Mouse (Mus musculus): ENCODE results near the gene Aptx.

Aptx gene

DNA sequence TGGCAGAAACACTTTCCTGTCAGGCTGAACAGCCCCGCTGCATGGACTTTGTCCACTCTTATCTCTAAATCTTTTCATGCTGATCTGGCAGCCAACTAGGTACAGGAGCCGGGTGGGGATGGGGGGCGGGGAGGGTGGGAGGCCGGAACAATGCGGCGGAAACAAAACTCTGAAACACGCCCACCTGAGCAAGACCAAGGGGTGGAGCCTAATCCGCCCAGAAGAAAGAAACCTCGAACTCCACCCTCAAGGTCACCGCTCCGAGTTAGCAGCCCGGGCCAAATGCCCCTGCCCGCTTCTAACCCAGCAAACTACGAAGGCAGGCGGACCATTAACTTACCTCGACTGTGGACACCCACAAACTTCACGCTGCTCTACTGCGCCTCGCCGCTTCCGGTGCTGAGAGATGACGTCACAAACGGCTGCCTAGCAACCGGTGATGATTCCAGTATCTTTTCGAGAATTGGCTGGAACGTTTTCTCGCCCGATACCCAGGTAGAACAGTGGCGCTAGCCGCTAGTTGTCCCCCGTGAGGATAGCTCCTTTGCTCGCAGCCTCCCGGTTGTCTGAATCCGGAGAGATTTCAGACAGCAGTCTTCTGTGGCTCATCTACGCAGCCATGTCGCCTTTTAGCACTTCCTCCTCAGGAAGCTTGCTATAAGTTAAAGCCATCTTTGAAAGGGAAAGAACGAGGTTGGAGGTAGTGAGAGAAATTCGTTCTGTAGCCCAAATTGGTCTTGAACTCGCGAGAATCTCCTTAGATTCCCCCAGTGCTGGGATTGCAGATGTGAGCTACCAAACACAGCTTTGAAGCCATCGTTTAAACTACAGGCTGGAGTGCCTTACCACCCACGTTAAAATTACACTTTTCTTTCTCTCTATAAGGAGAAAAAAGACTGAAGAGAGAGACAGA lies at the start of gene Aptx:
Gene Aptx, minus strand, starts transcription at position 398 of the 913 bp plus-strand sequence.
- DNase-seq (ENCODE audit: inconsistent age in 2 of 2, low spot score in 1 of 2) = peak; percentile 96 to 99

DNA sequence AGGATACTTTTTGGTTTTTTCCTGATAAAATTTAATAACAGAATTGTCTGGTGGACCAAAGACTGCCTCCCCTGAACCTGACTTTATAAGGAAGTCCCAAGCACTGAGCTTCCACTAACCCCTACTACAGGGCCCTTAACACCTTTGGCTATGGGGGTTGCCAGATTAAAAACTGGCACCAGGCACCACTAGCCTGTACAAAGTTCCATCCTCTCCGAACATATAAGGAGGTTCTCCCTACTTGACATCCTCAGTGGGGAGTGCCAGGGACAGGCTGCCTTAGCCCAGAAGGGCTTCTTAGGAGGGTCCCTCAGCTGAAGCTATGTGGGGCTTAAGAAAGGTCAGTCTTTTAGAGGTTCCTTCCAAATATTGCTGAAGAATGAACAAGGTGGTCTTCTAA lies 32.4 kb upstream of the Aptx start:
- no peak for DNase-seq (ENCODE audit: inconsistent age in 2 of 2, low spot score in 1 of 2)

DNA sequence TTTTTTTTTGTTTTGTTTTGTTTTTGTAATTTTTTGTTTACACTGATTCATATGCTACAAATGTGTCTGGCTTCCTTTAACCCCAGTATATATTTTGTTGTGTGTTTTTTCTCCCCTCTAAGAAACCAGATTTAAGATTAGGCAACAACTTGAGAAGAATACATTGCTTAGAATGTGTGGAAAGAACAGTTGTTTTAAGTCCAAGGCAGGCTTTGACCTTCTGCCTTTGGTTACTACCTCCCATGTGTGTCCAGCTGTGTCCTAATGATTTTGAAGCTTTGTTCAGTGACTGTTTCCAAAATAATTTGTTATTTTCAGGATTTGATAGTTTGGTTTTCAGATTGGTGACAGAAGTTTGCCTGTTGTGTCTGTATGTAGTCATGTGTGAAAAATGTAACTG lies 28.3 kb upstream of the Aptx start:
- no peak for DNase-seq (ENCODE audit: inconsistent age in 2 of 2, low spot score in 1 of 2)

DNA sequence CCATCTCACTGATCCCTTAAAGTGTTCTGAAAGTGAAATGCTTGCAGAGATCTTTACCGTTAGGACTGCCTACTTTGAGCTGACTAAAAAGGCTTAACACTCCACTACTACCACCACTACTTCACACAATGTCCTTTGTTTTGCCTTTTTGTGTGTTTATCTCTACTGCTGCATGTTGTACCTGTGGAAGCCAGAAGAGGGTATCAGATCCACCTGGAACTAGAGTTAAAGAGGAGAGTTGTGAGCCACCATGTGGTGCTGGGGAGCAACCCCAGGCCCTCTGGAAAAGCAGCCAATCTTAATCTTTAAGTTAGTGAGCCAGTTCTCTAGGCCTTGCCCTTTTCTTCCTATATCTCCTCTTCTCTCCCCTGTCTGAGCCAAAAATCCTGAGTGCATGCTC lies 24.3 kb upstream of the Aptx start:
- DNase-seq (ENCODE audit: inconsistent age in 2 of 2, low spot score in 1 of 2) = no peak

DNA sequence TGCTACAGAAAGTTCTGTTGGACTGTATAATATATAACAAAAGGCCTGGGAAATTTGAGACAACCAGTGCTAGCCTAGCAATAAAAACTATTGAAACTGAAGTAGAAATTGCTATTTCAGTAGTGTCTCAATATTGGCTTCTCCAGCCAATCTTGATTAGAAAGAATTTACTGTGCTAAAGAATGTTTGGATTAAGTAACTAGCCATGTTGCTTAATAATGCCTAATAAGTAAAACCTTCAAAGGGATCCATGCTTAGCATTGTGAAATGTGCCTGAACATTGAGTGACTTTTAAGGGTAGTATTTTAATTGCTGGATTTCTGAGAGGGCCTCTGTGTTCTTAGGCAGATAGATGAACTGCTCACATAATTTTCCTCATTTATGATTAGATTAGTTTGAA lies 22.6 kb upstream of the Aptx start:
- peak in 1 of 2 experiments; percentile 47 for DNase-seq (ENCODE audit: inconsistent age in 2 of 2, low spot score in 1 of 2)

DNA sequence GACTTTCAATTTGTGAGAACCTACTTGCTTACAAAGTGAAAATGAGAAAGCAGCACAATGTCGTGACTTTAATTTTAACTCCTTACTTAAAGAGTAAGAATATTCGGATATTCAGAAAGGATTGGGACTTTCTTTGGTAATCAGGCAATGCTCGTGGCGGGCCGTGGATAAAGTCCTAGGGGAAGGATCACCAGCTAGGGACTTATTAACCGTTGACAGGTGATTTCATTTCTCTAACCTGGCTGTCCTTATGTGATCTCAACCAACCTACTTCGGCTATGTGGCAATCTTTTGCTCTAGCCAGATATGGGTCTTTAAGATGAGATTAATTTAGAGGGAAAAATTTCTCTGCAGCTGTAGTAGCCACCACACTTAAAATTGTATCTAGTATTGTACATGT lies 22.1 kb upstream of the Aptx start:
- DNase-seq (ENCODE audit: inconsistent age in 2 of 2, low spot score in 1 of 2) = peak in 1 of 2 experiments; percentile 49

DNA sequence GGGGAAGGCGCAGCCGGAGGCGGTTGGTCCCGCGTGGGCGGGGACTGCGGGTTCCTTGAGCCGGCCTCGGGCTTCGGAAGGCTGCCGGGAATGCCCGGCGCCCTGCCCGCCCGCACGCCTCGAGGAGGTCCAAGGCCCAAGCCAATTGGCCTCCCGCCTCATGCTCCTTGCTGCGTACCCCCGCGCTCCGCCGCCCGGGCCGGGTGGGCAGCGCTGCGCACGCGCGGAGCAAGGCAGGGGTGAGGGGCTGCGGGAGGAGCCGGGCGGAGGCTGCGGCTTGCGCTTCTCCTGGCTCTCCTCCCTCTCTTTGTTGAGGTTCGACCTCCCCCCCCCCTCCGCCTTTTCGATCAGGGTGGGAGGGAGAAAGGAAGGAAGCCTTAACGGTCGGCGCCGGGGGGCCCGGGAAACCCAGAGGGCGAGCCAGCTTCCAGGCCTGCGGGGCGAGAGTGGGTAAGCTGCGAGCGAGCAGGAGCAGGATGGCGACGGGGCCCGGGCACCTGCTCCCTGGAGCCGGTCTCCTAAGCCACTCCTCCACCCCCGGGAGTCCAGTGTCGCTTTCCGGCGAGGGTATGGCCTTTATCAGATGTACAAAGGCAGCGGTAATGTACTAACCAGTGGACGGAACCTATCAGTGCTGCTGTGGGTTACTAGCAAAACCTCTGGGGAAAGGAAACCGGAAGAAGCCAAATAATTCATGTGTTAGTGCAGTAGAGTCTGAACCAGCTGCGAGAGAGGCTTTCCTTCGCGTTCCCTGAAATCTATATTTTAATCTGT lies 19.9 kb upstream of the Aptx start:
- peak; percentile 86 to 95 for DNase-seq (ENCODE audit: inconsistent age in 2 of 2, low spot score in 1 of 2)

DNA sequence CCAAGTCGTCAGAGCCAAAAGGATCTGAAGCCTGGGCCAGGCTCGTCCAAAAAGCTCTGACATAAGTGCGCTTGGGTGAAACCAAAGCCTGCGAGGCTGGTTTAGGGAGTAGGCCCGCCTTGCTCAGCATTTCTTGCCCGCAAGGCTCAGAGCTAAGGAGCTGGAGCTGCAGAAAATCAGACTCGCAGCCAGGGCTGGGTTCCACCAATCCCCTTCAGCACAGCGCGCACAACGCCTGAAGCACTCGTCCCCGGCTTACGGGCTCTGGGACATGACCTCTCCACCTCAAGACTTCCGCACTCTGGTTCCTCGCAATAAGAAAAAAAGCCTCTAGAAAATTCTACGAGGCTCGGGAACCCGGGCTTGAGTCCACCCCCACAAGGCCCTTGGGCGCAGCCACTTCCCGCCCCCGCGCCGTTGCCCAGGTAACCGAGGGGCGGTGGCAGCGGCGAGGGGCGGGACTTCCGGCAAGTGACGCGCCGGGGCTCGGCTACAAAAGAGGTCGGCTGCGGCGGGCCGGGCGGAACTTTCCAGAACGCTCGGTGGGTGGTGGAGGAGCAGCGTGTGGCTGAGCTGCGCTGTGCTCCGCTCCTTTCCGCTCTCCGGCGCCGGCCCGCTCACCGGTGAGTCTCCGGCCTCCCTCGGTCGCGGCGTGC lies 19.1 kb upstream of the Aptx start, which contains the start of gene Dnaja1:
Gene Dnaja1, plus strand, starts transcription at position 140 of the 656 bp plus-strand sequence.
- DNase-seq (ENCODE audit: inconsistent age in 2 of 2, low spot score in 1 of 2) = peak; percentile 98 to 99

DNA sequence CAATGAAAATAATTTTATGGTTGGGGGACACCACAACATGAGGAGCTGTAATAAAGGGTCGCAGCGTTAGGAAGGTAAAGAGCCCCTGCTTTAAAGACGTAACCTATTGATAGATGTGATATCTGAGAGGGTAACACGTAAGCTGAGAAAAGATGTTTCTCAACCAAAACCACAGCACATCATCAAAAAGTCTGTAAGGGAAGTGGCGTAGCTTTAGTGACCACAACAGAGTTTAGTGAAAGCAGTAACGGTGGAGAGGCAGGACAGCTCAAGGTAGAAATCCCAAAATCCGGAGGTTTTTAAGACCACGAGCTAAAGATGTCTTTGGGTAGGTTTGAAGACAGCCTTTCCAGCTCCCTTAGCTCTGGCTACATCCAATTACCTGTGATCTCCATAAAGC lies 17.9 kb upstream of the Aptx start:
- DNase-seq (ENCODE audit: inconsistent age in 2 of 2, low spot score in 1 of 2) = peak; percentile 25 to 47

DNA sequence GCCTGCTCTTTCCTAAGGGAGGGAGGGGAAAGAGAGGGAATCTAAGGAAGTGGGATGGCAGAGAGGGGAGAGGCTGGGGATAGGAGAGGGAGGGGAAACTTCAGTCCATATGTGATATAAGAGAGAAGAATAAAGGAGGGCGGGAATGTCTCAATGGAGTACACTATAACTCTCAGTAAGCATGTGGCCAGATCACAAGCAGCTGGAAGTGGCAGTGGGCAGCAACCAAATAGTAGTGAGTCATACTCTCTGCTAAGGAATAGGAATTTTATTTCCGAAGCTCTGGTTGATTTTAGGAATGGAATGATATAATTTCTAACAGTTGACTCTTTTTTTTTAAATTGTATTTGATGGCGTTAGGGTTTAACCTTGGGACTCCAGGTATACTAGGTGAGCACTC lies 14.1 kb upstream of the Aptx start:
- no peak for DNase-seq (ENCODE audit: inconsistent age in 2 of 2, low spot score in 1 of 2)

DNA sequence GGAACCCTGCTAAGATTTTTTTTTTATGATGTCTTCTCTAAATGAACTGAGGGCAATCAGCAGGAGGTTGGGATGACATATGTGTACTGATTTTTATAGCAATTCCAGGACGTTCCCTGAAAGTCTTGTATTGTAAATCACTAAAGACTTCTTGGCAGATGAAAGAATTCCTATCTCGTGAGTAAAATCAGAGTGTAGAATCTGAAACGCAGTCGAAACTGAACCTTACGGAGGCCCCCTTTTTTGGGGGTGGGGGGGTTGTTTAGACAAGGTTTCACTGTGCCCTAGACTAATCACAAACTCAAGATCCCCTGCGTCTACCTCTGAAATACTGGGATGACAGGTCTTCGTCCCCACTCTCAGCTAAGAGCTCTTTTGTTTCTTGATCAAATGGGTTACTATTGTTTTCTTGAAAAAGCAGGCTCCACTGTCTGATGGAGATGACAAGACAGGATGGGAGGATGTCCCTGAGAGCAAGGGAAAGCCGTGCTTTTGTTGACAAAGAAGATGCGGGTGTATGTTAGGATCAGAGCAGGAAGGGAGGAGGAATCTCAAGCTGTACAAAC lies 799 bp upstream of the Aptx start:
- DNase-seq (ENCODE audit: inconsistent age in 2 of 2, low spot score in 1 of 2) = peak; percentile 39 to 76

DNA sequence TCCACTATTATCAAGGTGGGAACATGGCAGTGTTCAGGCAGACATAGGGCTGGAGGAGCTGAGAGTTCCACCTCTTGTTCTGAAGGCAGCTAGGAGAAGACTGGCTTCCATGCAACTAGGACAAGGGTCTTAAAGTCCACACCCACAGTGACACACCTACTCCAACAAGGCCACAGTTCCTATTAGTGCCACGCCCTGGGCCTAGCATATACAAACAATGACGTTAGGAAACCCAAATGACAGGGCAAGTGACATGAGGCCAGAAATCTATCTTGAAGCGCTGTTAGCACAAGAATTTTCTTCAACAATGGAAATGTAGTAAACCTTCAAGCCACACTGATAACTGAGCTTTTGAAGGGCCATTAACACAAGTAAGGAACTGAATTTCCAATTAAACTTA lies 1.2 kb downstream of the Aptx start:
- no peak for DNase-seq (ENCODE audit: inconsistent age in 2 of 2, low spot score in 1 of 2)

DNA sequence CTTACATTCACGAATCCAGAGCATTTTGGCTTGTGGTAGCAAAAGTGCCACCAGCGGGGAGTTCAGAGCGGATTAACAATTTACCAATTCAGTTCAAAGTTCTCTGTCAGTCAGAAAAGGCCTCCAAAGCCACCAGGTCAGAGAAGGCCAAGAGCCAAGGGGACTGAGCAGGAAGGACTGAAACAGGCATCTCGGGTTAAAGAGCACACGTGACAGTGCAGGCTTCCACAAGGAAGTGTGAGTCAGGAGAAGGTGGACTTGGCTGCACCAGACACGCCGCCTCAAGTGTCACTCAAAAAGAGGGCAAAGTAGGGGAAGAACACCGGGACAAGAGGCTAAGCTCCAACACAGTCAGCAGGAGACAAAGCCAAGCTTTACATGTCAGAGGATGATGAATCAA lies 2.8 kb downstream of the Aptx start:
- peak in 1 of 2 experiments; percentile 60 for DNase-seq (ENCODE audit: inconsistent age in 2 of 2, low spot score in 1 of 2)

DNA sequence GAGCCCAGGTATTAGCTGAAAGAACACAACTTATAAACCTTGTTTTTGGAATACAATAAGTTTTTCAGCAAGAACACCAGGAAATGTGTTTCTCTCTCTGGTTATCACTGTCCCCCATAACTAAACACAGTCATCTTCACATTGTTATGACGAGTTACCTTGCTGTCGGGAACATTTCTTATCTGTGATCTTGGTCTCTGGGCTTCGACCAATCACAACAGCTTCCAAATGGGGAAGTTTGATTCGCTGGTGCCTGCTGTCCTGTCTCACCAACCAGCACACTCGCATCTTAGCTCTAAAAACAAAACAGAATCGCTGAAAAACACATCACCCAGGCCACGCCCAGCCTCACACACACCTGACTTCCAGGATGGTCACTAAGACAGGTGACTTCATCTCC lies 5.9 kb downstream of the Aptx start:
- no peak for DNase-seq (ENCODE audit: inconsistent age in 2 of 2, low spot score in 1 of 2)

DNA sequence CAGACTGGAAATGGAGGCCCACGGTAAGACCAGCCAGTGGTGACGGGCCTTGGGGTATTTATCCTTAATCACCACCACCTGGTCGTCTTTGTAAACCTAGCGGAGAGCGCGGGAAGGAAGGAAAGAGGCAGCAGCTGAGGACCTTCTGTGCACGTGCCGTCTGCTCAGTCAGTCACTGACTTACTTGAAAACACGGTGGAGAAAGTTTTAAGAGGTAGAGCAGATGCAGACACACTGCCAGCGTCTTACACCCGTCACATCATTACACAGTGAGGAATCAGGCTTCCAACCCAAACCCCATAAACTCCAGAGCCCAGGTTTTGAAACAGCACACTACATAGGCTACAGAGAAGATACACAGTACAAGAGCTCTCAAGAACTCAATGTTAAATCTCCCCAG lies 11.9 kb downstream of the Aptx start:
- no peak for DNase-seq (ENCODE audit: inconsistent age in 2 of 2, low spot score in 1 of 2)

DNA sequence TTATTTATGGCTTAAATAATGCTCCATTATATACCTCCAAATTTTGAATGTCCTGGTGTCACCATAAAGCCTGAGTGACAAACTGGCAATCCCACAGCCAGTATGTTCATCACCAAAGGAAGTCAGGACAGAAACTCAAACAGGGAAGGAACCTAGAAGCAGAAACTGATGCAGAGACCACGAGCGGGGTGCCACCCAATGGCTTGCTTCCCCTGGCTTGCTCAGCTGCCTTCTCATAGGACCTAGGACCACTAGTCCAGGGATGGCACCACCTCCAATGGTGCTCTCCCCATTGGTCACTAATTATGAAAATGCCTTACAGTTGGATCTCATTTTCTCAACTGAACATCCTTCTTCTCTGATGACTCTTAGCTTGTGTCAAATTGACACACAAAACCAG lies 19.7 kb downstream of the Aptx start:
- DNase-seq (ENCODE audit: inconsistent age in 2 of 2, low spot score in 1 of 2) = no peak

DNA sequence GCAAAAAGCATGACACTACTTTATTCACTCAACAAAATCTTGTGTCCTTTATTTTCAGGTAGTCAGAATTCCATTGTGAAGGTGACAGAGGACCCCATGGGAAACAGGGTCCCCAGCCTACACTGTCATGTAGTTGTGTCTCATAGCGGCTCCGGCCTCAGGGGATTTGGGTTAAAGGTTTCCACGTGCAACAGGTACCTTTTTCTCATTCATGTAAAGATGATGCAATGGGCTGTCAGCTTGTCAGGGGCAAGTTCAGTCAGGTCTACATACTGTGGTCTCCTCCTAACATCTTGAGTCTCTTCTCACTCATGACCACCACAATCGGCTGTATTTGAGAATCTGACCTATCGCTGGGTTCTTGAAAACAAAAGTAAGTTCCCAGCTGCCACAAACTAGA lies 20.6 kb downstream of the Aptx start:
- no peak for DNase-seq (ENCODE audit: inconsistent age in 2 of 2, low spot score in 1 of 2)

DNA sequence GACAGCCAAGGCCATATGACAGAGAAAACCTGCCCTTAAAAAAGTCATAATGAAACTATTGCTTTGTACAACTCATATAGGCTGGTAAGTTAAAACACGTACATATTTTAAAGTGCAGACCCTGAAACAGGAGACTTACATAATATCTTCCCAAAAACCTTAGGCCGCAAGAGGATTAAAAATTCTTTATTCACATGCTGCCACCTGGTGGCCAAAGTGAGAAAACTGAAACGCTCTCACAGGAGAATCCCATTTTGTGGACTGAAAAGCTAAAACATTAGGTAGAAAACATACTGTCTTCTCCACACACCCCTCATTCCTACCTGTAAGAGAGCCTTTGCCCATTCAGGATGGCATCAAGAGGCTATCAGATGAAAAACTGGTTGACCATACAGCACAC lies 21.1 kb downstream of the Aptx start:
- DNase-seq (ENCODE audit: inconsistent age in 2 of 2, low spot score in 1 of 2) = peak; percentile 39 to 82

DNA sequence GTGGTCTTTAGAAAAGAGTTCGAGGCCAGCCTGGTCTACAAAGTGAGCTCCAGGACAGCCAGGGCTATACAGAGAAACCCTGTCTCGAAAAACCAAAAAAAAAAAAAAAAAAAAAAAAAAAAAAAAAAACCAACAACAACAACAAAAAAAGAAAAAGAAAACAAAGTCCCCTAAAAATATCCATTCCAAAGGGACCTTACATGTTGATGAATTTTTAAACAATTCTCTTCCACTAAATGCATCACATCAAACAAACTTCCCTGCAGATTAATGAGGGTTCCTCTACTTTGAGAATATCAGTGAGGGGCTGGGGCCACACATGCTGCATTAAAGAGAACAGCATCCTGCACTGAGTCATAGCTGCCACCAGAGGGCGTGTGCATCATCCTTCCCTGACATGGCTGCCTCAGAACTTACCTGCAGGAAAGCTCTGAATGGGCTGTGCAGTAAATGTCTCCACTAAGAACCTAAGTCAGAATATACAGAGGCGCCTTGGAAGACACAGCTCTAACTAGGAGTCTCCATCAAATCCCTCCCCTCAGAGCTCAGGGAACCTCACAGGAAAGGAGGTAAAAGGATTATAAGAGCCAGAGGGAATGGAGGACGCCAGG lies 22.6 kb downstream of the Aptx start:
- DNase-seq (ENCODE audit: inconsistent age in 2 of 2, low spot score in 1 of 2) = peak; percentile 25 to 62

DNA sequence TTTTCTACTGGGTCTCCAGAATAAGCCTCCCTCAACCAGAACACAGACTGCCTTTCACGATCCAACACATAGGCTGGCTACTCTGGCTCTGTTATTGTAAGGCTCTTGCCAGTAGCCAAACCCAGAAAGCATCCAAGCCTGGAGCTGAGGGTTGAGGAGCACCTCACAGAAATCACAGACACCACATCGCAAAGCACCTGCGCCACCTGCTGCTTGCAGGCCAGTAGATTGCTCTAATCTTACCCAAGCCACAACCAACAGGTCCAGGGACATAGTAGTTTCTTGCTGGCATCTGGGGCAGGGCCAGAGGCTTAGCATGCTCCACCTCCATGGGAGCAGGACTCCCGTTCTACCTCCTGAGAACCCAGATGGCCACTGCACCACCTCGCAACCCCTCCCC lies 25.9 kb downstream of the Aptx start:
- peak in 1 of 2 experiments; percentile 25 for DNase-seq (ENCODE audit: inconsistent age in 2 of 2, low spot score in 1 of 2)

DNA sequence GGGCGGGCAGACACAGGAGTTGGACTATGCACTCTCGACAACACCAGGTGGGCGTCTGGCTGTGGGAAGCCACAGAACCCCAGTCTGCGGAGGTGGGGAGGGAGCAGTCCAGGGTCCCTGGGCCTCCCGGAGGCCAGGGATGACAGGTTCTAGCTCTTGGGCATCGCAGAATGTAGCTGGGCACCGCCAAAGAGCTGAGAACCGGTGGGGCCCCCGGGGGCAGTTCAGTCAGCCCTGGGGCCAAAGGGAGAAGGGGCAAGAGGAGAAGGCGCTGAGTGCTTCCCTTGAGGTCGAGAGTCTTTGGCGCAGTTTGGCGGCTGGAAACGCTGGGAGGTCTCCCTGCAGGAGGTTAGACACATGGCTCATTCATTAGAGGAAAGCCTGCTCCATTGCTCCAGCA lies 26.7 kb downstream of the Aptx start:
- no peak for DNase-seq (ENCODE audit: inconsistent age in 2 of 2, low spot score in 1 of 2)
